Mouse (Mus musculus) right cerebral cortex, adult 18-20 months (tissue): ENCODE results near the gene Pck2.
A peak's percentile ranks its signal among the peaks of the same experiment; 100 is the strongest.

Source experiments
- DNase-seq: peaks from one replicate; pipeline ENCODE4 v3.0.0; 2022; ENCODE audit warnings: mixed read lengths

Pck2 gene

DNA sequence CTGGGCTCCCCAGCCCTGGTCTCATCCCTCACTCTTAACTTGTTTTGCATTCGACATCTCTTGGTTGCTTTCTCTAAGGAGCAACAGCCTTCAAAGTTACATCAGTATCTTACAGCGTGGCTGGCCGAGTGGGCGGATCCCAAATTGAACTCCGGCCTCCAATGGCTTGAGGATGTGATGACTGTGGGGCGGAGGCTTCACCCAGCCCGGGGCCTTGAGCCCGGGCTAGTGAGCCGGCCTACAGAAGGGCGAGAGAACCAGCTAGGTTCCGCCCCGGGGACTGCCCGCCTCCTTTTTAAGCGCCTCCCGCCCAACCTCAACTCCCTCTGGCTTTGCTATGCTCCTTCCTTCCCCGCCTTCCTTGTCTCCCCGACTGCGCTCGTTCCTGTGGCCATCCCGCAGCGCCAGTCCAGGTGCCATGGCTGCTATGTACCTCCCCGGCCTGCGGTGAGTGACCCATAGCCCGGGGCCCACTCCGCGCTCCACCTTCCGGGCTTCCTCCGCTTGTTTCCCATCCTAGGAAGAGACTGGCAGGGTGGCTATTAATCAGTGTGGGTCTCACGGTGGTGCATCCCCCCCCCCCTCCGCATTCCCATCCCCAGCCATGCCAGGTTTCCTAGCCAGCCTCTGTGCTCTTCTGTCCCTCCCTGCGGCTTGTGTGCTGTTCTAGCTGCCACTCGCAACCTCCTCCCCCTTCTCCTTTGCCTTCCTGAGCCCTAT lies at the start of gene Pck2:
TSS of gene Pck2 (plus strand) at position 200 of the 720 bp plus-strand sequence.
- peak; percentile 81 for DNase-seq

DNA sequence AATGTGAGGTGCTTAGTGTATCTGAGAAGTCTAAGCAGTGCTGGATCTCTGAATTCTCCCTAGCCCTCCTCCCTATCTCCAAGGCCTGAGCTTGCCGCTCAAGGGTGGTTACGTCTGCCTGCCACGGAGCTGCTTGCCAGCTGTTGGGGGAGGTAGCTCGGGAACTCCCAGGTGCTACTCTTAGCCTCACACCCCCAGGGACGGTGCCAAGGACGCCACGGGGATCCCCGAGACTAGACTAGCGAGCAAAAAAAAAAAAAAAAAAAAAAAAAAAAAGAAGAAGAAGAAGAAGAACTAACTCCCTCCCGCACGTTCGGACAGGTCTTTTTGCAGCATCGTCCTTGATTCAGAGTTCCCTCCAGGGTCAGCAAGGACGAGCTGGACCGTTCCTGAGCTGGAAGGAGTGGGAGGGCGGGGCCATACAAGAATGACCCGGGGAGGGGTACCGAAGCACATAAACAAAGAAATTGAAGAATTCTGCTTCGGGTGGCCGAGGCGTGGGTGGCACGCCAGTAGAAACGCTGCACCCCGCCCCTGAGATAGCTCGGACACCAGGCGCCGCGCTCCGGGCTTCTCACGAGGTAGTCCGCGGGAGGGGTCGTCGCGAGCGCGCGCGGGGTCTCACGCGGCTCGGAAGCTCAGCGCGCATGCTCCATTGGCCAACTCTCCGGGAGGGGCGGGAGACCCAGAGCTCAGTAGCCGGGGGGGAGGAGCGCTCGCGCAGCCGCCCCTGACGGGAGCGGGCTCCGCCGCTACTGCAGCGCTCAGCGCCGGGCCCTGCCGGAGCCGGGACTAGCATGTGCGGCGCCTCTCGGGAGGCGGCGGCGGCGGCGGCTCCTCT lies 49.5 kb upstream of the Pck2 start, which contains the start of gene Carmil3:
TSS of gene Carmil3 (plus strand) at position 291 of the 841 bp plus-strand sequence.
- DNase-seq, result peak; percentile 89

DNA sequence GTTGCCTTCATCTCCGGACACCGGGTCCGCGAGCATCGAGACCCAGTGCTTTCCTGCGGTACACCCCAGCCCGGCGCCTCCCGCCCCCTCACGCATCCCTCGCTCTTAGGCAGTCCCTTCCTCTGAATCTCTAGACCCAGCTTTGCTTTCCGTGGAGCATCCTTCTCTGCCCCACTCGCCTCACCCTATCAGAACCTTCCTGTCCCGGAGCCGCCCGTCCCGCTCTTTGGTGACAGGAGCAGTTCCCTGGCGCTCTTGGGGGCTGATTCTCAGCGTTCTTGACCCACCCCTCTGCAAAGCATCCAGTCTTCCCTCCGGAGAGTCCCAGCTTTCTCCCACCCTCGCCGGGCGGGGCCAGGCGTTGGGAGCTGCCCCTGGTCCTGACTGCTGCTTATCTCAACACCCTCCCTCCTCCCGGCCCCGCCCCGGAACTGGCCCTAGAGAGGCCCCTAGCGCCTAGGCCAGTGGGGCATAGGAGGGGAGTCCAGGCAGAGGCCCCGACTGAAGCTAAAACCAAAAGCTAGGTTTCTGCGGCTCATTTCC lies 48.7 kb upstream of the Pck2 start:
- DNase-seq, result peak; percentile 74

DNA sequence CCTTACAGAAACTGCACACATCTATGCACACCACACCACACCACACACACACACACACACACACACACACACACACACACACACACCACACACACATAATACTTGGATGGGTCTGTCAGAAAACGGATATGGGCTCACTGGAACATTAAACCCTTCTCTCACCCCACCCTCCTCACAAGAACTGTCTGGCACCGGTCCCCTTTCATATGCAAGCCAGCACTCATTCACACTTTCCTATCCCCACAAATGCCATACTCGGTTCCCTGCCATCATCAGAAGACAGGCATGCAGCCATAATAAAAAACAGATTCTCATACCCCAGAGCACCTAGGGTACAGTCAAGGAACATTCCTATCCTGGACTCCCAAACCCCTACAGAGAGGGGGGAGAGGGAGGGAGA lies 48.0 kb upstream of the Pck2 start:
- no peak for DNase-seq

DNA sequence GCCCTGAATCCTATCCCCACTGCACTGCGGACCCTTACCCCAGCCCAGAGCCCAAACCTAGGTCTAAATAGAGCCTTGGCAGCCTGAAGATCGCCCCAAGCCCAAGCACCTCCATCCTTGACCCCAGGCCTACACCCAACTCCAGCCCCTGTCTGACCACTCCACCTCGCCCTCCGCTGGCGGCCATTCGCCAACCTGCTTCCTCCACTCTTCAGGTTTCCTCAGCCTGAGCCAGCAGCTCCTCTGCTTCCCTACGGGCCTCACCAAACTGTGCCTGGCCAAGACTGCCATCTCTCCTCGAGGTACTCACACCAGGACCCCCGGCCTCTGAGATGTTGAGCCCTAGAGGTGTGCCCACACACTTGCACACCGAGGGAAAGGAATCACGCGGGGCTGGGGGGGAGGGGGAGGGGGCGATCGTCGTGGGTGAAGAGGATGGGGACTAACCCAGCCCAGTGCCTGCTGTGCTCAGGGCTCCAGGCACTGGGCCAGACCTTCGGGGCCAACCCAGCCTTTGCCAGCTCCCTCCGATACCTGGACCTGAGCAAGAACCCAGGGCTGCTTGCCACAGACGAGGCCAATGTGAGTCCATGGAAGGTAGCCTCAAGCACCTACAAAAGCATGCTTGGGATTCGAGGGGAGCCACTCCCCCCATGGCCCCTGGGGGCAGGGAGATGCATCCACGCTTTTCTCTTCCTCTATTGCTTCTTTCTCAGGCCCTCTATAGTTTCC lies 44.4 kb upstream of the Pck2 start:
- no peak for DNase-seq

DNA sequence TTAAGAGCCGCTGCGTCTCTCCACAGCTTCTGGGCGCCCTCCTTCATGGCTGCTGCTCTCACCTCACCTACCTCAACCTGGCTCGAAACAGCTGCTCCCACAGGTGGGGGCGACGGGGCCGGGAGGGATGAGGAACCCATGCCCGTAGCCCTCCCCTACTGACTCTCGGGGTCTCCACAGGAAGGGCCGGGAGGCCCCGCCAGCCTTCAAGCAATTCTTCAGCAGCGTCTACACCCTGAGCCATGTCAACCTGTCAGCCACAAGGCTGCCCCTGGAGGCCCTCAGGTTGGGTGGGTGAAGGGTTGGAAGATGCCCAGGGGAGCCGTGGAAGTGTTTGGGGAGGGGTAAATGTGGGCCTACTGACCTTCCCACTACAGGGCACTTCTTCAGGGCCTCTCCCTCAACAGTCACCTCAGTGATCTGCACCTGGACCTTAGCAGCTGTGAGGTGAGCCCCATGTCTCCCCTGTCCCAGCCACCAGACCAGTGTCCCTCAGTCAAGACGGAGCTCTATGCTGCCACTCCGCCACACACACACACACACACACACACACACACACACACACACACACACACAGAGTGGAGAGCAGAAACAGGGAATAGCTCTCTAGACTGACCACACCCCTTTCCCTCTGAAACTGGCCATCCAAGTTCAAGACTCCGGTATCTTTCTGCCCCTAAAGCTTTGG lies 43.2 kb upstream of the Pck2 start:
- DNase-seq, result no peak

DNA sequence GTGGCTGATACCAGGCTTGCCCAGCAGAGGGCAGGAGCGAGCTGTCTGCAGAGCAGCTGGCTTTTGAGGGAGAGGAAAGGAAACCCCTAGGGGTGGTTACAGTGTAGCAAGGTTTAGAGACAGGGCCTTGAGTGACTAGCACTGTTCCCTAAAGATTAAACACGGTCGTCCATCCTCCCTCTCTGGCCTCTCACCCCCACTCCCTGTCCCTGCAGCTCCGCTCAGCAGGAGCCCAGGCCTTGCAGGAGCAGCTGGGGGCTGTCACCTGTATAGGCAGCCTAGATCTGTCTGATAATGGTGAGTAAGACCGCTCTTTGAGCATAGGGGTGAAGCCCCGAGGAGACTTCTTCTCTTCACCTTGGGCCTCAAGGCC lies 42.6 kb upstream of the Pck2 start:
- peak; percentile 78 for DNase-seq

DNA sequence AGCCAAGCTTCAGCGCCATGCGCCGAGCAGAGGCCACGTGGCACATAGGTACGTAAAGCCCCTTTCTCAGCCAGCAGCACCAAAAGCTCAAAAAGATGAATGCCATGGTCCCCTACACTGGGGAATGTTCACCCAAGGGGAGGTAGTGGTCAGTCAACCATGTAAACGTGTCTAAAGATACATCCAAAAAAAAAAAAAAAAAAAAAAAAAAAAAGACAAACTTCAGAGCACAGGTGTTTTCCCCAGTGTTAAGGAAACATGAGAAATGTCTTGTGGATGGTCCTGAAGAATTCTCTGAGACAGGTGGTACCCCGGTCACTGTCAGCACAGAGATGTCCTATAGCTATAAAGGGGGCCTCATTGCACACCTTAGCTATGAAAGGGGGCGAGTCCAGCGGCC lies 34.5 kb upstream of the Pck2 start:
- DNase-seq, result no peak

DNA sequence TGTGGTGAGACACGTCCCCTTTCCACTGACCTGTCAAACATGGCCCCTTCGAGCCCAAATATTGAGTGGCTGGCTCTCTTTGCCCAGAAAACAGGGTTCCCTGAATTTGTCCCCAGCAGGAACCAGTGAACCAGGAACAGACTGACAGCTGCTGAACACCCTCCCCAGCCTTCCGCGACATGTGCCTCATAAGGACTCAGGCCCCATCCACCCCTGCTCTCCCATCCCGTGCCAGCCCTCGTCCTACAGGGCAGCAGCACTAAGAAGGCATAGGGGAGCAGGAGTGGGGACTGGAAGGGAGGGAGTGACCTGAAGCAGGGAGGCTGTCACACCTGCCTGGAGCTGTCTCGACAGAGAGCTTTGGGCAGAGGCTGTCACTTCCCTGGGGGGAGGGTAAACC lies 32.3 kb upstream of the Pck2 start:
- no peak for DNase-seq

DNA sequence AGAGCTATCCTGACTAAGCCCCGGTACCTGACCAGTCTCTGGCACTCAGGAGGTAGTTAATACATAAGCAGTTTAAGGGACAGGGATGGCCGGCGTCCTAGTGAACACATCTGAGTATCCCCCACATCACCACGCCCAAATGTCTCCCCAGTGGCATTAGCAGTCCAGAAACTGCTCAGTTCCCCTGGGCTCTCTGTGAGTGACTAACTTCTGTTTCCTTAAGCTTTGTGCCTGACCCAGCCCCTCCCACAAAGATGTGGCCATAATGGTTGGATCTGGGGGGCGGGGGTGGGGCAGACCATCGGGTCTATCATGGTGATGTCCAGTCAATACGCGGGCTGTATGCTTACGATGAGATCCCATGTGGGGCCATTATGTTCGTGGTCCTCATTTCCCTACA lies 30.5 kb upstream of the Pck2 start:
- DNase-seq, result no peak

DNA sequence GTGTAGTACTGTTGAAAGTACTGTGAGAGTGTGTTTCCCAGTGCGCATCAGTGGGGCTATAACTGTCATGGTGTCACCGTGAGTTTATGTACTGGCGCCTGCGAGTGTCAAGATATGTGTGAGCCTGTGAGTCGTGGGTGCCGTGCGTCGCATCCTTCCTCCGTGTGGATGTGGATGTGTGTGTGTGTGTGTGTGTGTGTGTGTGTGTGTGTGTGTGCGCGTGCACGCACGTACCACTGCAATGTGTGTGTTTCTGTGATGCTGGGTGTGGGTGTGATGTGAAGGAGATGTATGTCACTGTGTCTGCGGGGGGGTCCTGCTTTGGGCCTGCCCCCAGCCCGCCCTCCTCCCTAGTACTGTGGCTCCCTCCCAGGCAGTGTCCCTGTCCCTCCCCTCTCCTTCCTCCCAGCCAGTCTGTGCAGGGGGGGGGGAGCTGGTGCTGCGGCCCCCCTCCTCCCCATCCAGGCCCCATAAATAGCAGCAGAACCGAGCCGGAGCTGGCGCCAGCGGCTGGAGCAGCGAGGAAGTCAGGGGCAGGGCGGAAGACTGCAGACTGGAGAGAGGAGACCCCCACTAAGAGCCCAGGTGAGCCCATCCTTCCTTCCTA lies 29.8 kb upstream of the Pck2 start, which contains the start of gene Cpne6:
TSS of gene Cpne6 (plus strand) at position 321 of the 607 bp plus-strand sequence.
- DNase-seq, result peak; percentile 72

DNA sequence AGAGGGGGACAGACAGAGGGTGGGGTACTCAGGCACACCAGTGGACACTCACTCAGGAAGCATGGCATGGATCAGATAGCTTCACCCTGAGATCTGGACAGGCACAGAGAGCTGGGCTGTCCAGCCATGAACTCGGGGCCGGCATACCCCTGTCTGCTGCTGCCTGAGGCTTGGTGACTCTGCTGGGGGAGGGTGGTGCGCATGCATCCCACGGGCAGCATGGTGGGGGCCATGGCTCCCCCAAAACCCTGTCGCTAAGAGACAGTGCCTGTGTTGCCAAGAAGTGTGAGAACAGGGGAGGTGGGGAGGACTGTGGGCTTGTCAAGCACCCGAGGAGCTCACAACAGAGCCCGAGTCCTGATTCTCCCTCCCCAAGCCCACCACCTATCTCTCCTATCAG lies 29.0 kb upstream of the Pck2 start:
- DNase-seq, result peak; percentile 82

DNA sequence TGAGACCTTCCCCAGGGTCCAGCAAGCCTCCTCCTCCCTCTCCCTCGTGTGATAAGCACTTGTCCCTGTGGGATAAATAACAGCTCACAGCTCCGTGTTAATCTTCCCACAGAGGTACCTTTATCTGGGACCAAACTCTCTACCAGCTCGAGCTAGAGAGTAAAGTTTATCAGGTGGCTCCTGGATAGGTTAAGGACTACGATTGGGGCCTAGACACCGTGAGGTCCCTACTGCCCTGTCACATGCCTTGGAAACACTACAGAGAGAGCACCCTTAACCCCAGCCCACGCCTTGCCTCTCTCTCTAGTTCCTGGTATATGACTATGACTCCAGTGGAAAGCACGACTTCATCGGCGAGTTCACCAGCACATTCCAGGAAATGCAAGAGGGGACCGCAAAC lies 26.1 kb upstream of the Pck2 start:
- no peak for DNase-seq

DNA sequence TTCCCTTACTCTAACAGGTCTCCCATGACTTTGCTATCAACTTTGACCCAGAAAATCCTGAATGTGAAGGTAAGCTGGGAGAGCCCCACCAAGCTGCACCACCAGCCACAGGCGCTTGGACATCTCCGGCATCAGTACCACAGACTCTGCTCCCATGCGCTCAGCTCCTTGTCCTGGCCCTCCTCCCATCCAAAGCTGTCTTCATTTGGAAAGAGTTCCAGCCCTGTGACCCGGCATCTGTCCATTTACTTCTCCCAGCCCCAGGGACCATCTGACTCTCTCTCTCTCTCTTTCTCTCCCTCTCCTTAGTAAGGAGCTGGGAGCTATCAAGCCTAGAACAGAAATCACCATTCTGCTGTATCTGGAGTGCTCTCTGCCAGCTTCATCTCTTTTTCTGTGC lies 24.2 kb upstream of the Pck2 start:
- DNase-seq, result no peak

DNA sequence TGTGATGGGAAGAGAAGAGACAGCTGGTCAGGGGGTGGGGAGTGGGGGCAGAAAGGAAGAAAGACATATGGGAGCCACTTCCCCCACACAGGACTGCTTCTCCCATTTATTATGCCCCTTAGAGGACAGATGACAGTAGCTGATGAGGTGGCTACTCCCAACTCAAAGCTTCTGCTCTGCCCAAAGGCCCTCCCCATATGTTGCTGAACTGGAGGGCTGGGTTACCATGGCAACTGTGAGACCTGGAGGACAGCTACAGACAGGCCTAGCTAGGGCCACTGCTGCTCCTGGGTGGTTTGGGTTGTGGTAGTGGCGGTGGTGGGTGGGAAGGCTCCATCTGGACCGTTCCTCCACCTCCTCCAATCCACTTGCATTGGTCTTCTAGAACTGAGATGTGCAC lies 21.2 kb upstream of the Pck2 start:
- peak; percentile 88 for DNase-seq

DNA sequence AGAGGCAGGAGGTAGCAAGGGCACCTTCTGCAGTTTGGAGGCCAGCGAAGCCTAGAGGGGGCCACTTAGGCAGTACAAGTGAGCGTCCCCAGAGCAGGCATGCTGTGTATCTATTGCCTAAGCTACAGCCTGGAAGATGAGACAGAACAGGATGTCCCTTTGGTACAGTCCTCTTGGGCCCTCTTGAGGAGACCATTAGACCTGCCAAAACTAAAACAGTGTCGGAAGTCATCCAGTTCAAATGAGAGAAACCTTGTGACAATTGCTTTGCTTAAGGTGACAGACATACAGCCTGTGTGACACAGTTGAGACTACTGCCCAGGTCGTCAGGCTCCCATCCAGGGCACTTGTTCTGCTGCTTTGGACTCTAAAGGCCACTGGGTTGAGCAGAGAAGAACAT lies 20.5 kb upstream of the Pck2 start:
- no peak for DNase-seq

DNA sequence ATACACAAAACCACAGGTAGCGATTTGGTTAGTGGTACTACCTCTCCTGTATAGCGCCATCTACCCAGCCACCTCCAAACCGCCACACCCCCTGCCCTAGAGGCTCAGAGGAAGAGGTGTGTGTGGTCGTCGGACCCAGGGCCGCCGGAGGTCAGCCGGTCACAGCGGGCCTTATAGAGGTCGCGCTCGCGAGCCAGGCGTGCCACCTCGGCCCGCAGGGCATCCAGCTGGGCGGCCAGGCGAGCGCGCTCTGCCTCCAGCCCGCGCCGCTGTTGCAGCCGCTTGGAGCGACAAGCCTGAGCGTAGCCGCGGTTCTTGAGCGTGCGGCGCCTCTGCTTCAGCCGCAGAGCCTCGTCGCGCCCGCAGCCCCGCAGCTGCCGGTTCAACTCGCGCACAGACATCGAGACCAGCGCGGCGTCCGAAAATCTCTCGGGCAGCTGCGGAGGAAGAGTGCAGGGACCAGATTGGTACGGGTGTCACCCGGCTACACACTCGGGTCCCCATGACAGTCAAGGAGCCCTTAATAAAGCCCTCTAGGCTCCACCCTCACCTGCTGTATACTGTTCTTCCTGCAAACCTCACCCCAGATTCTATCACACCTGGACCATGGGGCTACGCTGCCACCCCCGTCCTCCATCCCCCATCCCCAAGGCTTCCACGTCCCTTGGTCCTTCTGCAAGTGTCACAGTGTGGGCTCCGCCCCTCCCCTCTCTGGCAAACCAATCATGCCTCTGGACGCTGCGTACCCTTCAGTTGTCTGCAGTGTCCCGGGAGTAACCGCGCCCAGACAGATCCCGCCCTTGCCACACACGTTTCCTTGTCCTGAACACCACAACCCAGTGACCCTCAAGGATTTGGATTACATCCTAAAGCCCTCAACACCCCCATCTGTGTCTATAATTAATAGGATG lies 19.4 kb upstream of the Pck2 start:
- peak; percentile 56 for DNase-seq

DNA sequence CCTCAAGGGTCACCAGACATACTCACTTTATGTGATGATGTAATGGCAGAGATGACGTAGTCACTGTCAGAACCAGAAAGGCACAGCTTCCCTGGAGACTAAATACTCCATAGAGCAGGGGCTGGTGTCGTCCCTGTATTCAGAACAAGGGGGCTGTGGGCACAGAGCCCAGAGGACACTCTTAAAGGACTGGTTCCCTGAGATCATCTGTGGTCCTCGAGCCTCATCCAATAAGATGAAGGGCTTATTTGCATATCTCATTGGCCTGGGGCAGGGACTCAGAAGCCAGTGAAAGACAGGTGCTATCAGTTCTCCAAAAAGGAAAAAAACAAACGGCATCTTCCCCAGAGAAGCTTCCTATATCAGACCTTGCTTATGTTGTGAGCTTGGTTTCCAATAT lies 16.0 kb upstream of the Pck2 start:
- no peak for DNase-seq

DNA sequence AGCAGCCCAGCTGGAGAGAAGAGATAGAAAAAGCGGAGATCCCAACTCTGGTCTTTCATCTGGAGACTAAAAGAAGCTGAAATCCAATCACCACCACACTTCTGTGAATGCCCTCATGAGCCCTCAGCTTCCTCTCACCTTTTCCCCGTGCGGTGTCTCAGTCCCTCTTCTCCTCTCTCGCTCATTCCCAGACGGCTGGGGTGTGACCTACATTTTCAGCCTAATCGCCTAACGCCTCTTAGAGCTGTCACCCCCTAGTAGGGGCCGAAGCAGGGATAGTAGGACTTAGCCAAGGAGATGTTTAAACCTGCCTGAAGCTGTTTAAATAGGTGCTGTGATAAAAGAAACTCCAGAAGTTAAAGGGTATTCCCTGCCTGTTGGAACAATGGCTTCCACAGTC lies 15.3 kb upstream of the Pck2 start, which contains the start of gene Nrl:
TSS of gene Nrl (minus strand) at position 197 of the 400 bp plus-strand sequence.
- no peak for DNase-seq

DNA sequence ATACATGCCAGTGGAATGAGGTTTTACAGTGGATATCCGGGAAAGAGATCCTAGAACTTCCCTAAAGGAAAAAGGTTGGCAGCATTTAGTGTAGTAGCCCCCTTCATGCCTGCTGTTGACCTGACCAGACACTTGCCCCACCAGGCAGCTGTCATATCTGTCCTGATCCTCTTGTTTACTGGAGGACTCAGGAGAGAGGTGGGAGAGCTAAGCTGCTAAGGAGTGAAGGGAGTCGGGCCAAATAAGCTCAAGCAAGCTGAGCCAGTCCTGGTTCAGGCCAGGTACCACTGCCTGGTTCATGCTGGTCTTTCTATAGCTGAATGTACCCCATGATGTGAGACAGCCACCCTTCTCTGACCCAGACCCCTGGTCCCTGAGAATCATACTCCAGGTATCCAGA lies 13.4 kb upstream of the Pck2 start:
- DNase-seq, result no peak

DNA sequence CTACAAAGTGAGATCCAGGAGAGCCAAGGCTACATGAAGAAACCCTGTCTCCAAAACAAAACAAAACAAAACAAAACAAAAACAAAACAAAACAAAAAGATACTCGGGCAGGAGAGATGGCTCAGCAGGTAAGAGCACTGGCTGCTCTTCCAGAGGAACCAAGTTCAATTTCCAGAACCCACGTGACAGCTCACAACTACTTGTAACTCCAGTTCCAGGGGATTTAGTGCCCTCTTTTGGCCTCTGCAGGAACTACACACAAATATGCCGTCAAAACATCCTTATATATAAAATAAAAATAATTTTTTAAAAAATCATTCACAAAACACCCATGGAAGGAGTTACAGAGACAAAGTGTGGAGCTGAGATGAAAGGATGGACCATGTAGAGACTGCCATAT lies 12.1 kb upstream of the Pck2 start:
- DNase-seq, result no peak
